Mouse (Mus musculus): ENCODE results near the gene Ern1. TPM values are rescaled to one million over a fixed set of nuclear protein-coding genes. Genes with fewer than 3 reads are reported as not detected.
"Not testable (repeated sequence)": the region's sequence is repeated elsewhere in the genome, so short reads cannot be mapped to it uniquely, and the experiment has no call there.

Gene Ern1
- total RNA-seq, 1 experiment from 2014 or later = 27.8 TPM

- ATAC-seq (replicated peaks; ENCODE audit: insufficient number of reproducible peaks, low FRiP score, low TSS enrichment, poor library complexity, severe bottlenecking) = no peak
Observed at GRCm38 (mm10) chr11:106412641-106413360, 74.9 kb downstream of the Ern1 start.

GRCm38 (mm10) chr11:106411157-106411556, 76.5 kb downstream of the Ern1 start:
- no peak for ATAC-seq (replicated peaks; ENCODE audit: insufficient number of reproducible peaks, low FRiP score, low TSS enrichment, poor library complexity, severe bottlenecking)

- ATAC-seq (replicated peaks; ENCODE audit: insufficient number of reproducible peaks, low FRiP score, low TSS enrichment, poor library complexity, severe bottlenecking) = no peak
Observed at GRCm38 (mm10) chr11:106410507-106410906, 77.1 kb downstream of the Ern1 start.

- no peak for ATAC-seq (replicated peaks; ENCODE audit: insufficient number of reproducible peaks, low FRiP score, low TSS enrichment, poor library complexity, severe bottlenecking)
Observed at GRCm38 (mm10) chr11:106410011-106410410, 77.6 kb downstream of the Ern1 start.

GRCm38 (mm10) chr11:106398481-106398880, 89.2 kb downstream of the Ern1 start:
- no peak for ATAC-seq (replicated peaks; ENCODE audit: insufficient number of reproducible peaks, low FRiP score, low TSS enrichment, poor library complexity, severe bottlenecking)

- ATAC-seq (replicated peaks; ENCODE audit: insufficient number of reproducible peaks, low FRiP score, low TSS enrichment, poor library complexity, severe bottlenecking) = no peak
Observed at GRCm38 (mm10) chr11:106397656-106398055, 90.0 kb downstream of the Ern1 start.

- not testable (repeated sequence) for ATAC-seq (replicated peaks; ENCODE audit: insufficient number of reproducible peaks, low FRiP score, low TSS enrichment, poor library complexity, severe bottlenecking)
Observed at GRCm38 (mm10) chr11:106394055-106394454, 93.6 kb downstream of the Ern1 start.

- no peak for ATAC-seq (replicated peaks; ENCODE audit: insufficient number of reproducible peaks, low FRiP score, low TSS enrichment, poor library complexity, severe bottlenecking)
Observed at GRCm38 (mm10) chr11:106393331-106393616, 94.4 kb downstream of the Ern1 start.

GRCm38 (mm10) chr11:106392597-106393330, 94.9 kb downstream of the Ern1 start:
- no peak for ATAC-seq (replicated peaks; ENCODE audit: insufficient number of reproducible peaks, low FRiP score, low TSS enrichment, poor library complexity, severe bottlenecking)

GRCm38 (mm10) chr11:106391546-106392188, 96.0 kb downstream of the Ern1 start:
- ATAC-seq (replicated peaks; ENCODE audit: insufficient number of reproducible peaks, low FRiP score, low TSS enrichment, poor library complexity, severe bottlenecking) = peak; percentile 66

GRCm38 (mm10) chr11:106390757-106391156, 96.9 kb downstream of the Ern1 start:
- ATAC-seq (replicated peaks; ENCODE audit: insufficient number of reproducible peaks, low FRiP score, low TSS enrichment, poor library complexity, severe bottlenecking) = no peak

GRCm38 (mm10) chr11:106389611-106390010, 98.0 kb downstream of the Ern1 start:
- no peak for ATAC-seq (replicated peaks; ENCODE audit: insufficient number of reproducible peaks, low FRiP score, low TSS enrichment, poor library complexity, severe bottlenecking)

- peak; percentile 82 for ATAC-seq (replicated peaks; ENCODE audit: insufficient number of reproducible peaks, low FRiP score, low TSS enrichment, poor library complexity, severe bottlenecking)
Observed at GRCm38 (mm10) chr11:106387791-106388216, 99.8 kb downstream of the Ern1 start, which contains the start of gene Icam2. TSS of gene Icam2 (minus strand) at chr11:106388075.

- ATAC-seq (replicated peaks; ENCODE audit: insufficient number of reproducible peaks, low FRiP score, low TSS enrichment, poor library complexity, severe bottlenecking) = no peak
Observed at GRCm38 (mm10) chr11:106387020-106387419, 100.6 kb downstream of the Ern1 start.

GRCm38 (mm10) chr11:106386409-106386808, 101.2 kb downstream of the Ern1 start:
- ATAC-seq (replicated peaks; ENCODE audit: insufficient number of reproducible peaks, low FRiP score, low TSS enrichment, poor library complexity, severe bottlenecking) = no peak

- ATAC-seq (replicated peaks; ENCODE audit: insufficient number of reproducible peaks, low FRiP score, low TSS enrichment, poor library complexity, severe bottlenecking) = no peak
Observed at GRCm38 (mm10) chr11:106383051-106383790, 104.4 kb downstream of the Ern1 start.

- ATAC-seq (replicated peaks; ENCODE audit: insufficient number of reproducible peaks, low FRiP score, low TSS enrichment, poor library complexity, severe bottlenecking) = no peak
Observed at GRCm38 (mm10) chr11:106382424-106382823, 105.2 kb downstream of the Ern1 start.

GRCm38 (mm10) chr11:106381883-106382282, 105.8 kb downstream of the Ern1 start:
- ATAC-seq (replicated peaks; ENCODE audit: insufficient number of reproducible peaks, low FRiP score, low TSS enrichment, poor library complexity, severe bottlenecking) = no peak

GRCm38 (mm10) chr11:106381011-106381410, 106.6 kb downstream of the Ern1 start:
- ATAC-seq (replicated peaks; ENCODE audit: insufficient number of reproducible peaks, low FRiP score, low TSS enrichment, poor library complexity, severe bottlenecking) = no peak
